Mouse (Mus musculus): Measurements from ENCODE around the gene Pear1. TPM values are rescaled to one million over a fixed set of nuclear protein-coding genes. Genes with fewer than 3 reads are reported as not detected.
A peak's percentile ranks its signal among the peaks of the same experiment; 100 is the strongest.

Pear1 gene
- polyA plus RNA-seq, 1 experiment: 0.06 TPM

GRCm38 (mm10) chr3:87778283-87778682 is 45.8 kb downstream of the Pear1 start:
- TF ChIP-seq GATA1 (IDR thresholded peaks at IDR 0.05; ENCODE audit: low read length) (no peak), TAL1 (IDR thresholded peaks at IDR 0.05; ENCODE audit: low read length) (no peak)
- Histone ChIP-seq H3K4me3 (replicated peaks) (no peak overlapping the region), H3K27me3 (ENCODE audit: control insufficient read depth) (peaks cover 10% of the 10 kb centered on the region), H3K9me3 (ENCODE audit: control insufficient read depth, low read length) (no peaks in the 10 kb centered on the region), H3K4me1 (ENCODE audit: control insufficient read depth) (no peaks in the 10 kb centered on the region), H3K36me3 (ENCODE audit: control insufficient read depth) (no peaks in the 10 kb centered on the region)

GRCm38 (mm10) chr3:87771088-87771487 is 53.0 kb downstream of the Pear1 start:
- no peaks in the 10 kb centered on the region for H3K36me3 ChIP-seq (ENCODE audit: control insufficient read depth)
- no peaks in the 10 kb centered on the region for H3K9me3 ChIP-seq (ENCODE audit: control insufficient read depth, low read length)
- TF ChIP-seq GATA1 (IDR thresholded peaks at IDR 0.05; ENCODE audit: low read length): no peak
- no peak for TF ChIP-seq TAL1 (IDR thresholded peaks at IDR 0.05; ENCODE audit: low read length)
- peaks cover 5% of the 10 kb centered on the region for H3K4me1 ChIP-seq (ENCODE audit: control insufficient read depth)
- no peak overlapping the region for H3K4me3 ChIP-seq (replicated peaks)
- H3K27me3 ChIP-seq (ENCODE audit: control insufficient read depth): peaks cover 29% of the 10 kb centered on the region

GRCm38 (mm10) chr3:87770280-87770679 is 53.8 kb downstream of the Pear1 start:
- TF ChIP-seq GATA1 (IDR thresholded peaks at IDR 0.05; ENCODE audit: low read length) (no peak), TAL1 (IDR thresholded peaks at IDR 0.05; ENCODE audit: low read length) (no peak)
- no peaks in the 10 kb centered on the region for H3K9me3 ChIP-seq (ENCODE audit: control insufficient read depth, low read length)
- no peaks in the 10 kb centered on the region for H3K36me3 ChIP-seq (ENCODE audit: control insufficient read depth)
- peaks cover 5% of the 10 kb centered on the region for H3K4me1 ChIP-seq (ENCODE audit: control insufficient read depth)
- peaks cover 35% of the 10 kb centered on the region for H3K27me3 ChIP-seq (ENCODE audit: control insufficient read depth)
- H3K4me3 ChIP-seq (replicated peaks): no peak overlapping the region

- Histone ChIP-seq H3K27me3 (ENCODE audit: control insufficient read depth) (peaks cover 42% of the 10 kb centered on the region), H3K4me3 (replicated peaks) (no peak overlapping the region), H3K36me3 (ENCODE audit: control insufficient read depth) (no peaks in the 10 kb centered on the region), H3K4me1 (ENCODE audit: control insufficient read depth) (peaks cover 5% of the 10 kb centered on the region), H3K9me3 (ENCODE audit: control insufficient read depth, low read length) (no peaks in the 10 kb centered on the region)
- TF ChIP-seq TAL1 (IDR thresholded peaks at IDR 0.05; ENCODE audit: low read length) (no peak), GATA1 (IDR thresholded peaks at IDR 0.05; ENCODE audit: low read length) (no peak)
Observed at GRCm38 (mm10) chr3:87769506-87769905, 54.6 kb downstream of the Pear1 start.

- H3K36me3 ChIP-seq (ENCODE audit: control insufficient read depth): no peaks in the 10 kb centered on the region
- peaks cover 5% of the 10 kb centered on the region for H3K4me1 ChIP-seq (ENCODE audit: control insufficient read depth)
- H3K9me3 ChIP-seq (ENCODE audit: control insufficient read depth, low read length): no peaks in the 10 kb centered on the region
Observed at GRCm38 (mm10) chr3:87768844-87769243, 55.3 kb downstream of the Pear1 start.

GRCm38 (mm10) chr3:87768431-87768830 is 55.7 kb downstream of the Pear1 start:
- H3K9me3 ChIP-seq (ENCODE audit: control insufficient read depth, low read length): no peaks in the 10 kb centered on the region
- H3K27me3 ChIP-seq (ENCODE audit: control insufficient read depth): peaks cover 49% of the 10 kb centered on the region
- peak overlapping the region; percentile 23 for H3K4me3 ChIP-seq (replicated peaks)
- peaks cover 5% of the 10 kb centered on the region for H3K4me1 ChIP-seq (ENCODE audit: control insufficient read depth)
- TF ChIP-seq GATA1 (IDR thresholded peaks at IDR 0.05; ENCODE audit: low read length) (no peak), TAL1 (IDR thresholded peaks at IDR 0.05; ENCODE audit: low read length) (no peak)
- H3K36me3 ChIP-seq (ENCODE audit: control insufficient read depth): no peaks in the 10 kb centered on the region

More at GRCm38 (mm10) chr3:87768844-87769243, 55.3 kb downstream of the Pear1 start:
- Histone ChIP-seq H3K27me3 (ENCODE audit: control insufficient read depth) (peaks cover 49% of the 10 kb centered on the region), H3K4me3 (replicated peaks) (peak overlapping the region; percentile 23)
- no peak for TF ChIP-seq TAL1 (IDR thresholded peaks at IDR 0.05; ENCODE audit: low read length)
- no peak for TF ChIP-seq GATA1 (IDR thresholded peaks at IDR 0.05; ENCODE audit: low read length)

GRCm38 (mm10) chr3:87767764-87768163 is 56.3 kb downstream of the Pear1 start:
- Histone ChIP-seq H3K27me3 (ENCODE audit: control insufficient read depth) (peaks cover 49% of the 10 kb centered on the region), H3K9me3 (ENCODE audit: control insufficient read depth, low read length) (no peaks in the 10 kb centered on the region), H3K4me1 (ENCODE audit: control insufficient read depth) (peaks cover 5% of the 10 kb centered on the region), H3K4me3 (replicated peaks) (no peak overlapping the region), H3K36me3 (ENCODE audit: control insufficient read depth) (no peaks in the 10 kb centered on the region)
- TF ChIP-seq GATA1 (IDR thresholded peaks at IDR 0.05; ENCODE audit: low read length) (no peak), TAL1 (IDR thresholded peaks at IDR 0.05; ENCODE audit: low read length) (no peak)

- peaks cover 5% of the 10 kb centered on the region for H3K4me1 ChIP-seq (ENCODE audit: control insufficient read depth)
- no peak overlapping the region for H3K4me3 ChIP-seq (replicated peaks)
- H3K36me3 ChIP-seq (ENCODE audit: control insufficient read depth): no peaks in the 10 kb centered on the region
- no peak for TF ChIP-seq GATA1 (IDR thresholded peaks at IDR 0.05; ENCODE audit: low read length)
- TF ChIP-seq TAL1 (IDR thresholded peaks at IDR 0.05; ENCODE audit: low read length): no peak
- H3K9me3 ChIP-seq (ENCODE audit: control insufficient read depth, low read length): no peaks in the 10 kb centered on the region
- H3K27me3 ChIP-seq (ENCODE audit: control insufficient read depth): peaks cover 49% of the 10 kb centered on the region
Observed at GRCm38 (mm10) chr3:87766284-87766667, 57.8 kb downstream of the Pear1 start.

GRCm38 (mm10) chr3:87765631-87766283 is 58.3 kb downstream of the Pear1 start:
- Histone ChIP-seq H3K4me1 (ENCODE audit: control insufficient read depth) (peaks cover 5% of the 10 kb centered on the region), H3K36me3 (ENCODE audit: control insufficient read depth) (no peaks in the 10 kb centered on the region), H3K4me3 (replicated peaks) (no peak overlapping the region), H3K27me3 (ENCODE audit: control insufficient read depth) (peaks cover 49% of the 10 kb centered on the region), H3K9me3 (ENCODE audit: control insufficient read depth, low read length) (no peaks in the 10 kb centered on the region)
- no peak for TF ChIP-seq TAL1 (IDR thresholded peaks at IDR 0.05; ENCODE audit: low read length)
- no peak for TF ChIP-seq GATA1 (IDR thresholded peaks at IDR 0.05; ENCODE audit: low read length)

- H3K4me1 ChIP-seq (ENCODE audit: control insufficient read depth): peaks cover 5% of the 10 kb centered on the region
- no peaks in the 10 kb centered on the region for H3K9me3 ChIP-seq (ENCODE audit: control insufficient read depth, low read length)
- no peak for TF ChIP-seq TAL1 (IDR thresholded peaks at IDR 0.05; ENCODE audit: low read length)
- no peak for TF ChIP-seq GATA1 (IDR thresholded peaks at IDR 0.05; ENCODE audit: low read length)
- H3K27me3 ChIP-seq (ENCODE audit: control insufficient read depth): peaks cover 49% of the 10 kb centered on the region
- H3K36me3 ChIP-seq (ENCODE audit: control insufficient read depth): no peaks in the 10 kb centered on the region
- no peak overlapping the region for H3K4me3 ChIP-seq (replicated peaks)
Observed at GRCm38 (mm10) chr3:87765091-87765490, 59.0 kb downstream of the Pear1 start.
